Mouse (Mus musculus): Measurements from ENCODE around the gene Hsp90aa1.
"Not testable (repeated sequence)": the region's sequence is repeated elsewhere in the genome, so short reads cannot be mapped to it uniquely, and the experiment has no call there.

- not testable (repeated sequence) for TF ChIP-seq CTCF (IDR thresholded peaks at IDR 0.05; ENCODE audit: extremely low read depth, insufficient read depth, insufficient read length, insufficient replicate concordance); POLR2A (IDR thresholded peaks at IDR 0.05; ENCODE audit: low read depth, low read length)
Observed at GRCm38 (mm10) chr12:110693378-110693777, 9.2 kb downstream of the Hsp90aa1 start.

Data from spleen, adult 2 months (tissue).